Mouse (Mus musculus) T-helper 17 cell (primary cell): Measurements from ENCODE around the gene Nectin2.

Experiments used
- in situ Hi-C, 2 experiments: fragments of 300-600 bp; cut with MboI, MseI; formaldehyde crosslinking; loops; 1 replicate in 1 of 2; 2 replicates in 1 of 2; pipeline ENCODE4 v1.15.1; 2025; ENCODE audit warnings: high pct_unique_total_duplicates in 2 of 2

Nectin2 gene

DNA sequence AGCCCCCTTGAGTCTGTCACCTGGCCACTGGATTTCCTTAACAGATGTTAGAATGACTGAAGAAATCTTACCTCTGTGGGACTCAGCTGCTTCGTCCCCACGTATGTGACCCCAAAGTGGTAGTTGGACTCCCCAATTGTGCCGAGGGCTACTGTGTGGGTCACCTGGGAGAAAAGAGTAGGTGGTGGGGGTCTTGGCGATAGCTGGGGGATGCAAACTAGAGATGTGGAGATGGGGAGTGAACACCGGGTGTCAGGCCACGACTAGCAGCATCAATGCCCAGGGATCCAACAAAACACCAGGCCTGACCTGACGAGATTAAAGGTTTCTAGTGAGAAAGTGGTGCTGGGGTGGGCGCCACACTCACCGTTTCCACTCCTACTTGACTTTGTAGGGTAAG lies 36.7 kb downstream of the Nectin2 start:
- in situ Hi-C loops, result loop anchor here in 1 of 2 experiments (5.0 kb wide), 1 partner anchor 46 kb away; the partner anchor contains the start of gene Clptm1

DNA sequence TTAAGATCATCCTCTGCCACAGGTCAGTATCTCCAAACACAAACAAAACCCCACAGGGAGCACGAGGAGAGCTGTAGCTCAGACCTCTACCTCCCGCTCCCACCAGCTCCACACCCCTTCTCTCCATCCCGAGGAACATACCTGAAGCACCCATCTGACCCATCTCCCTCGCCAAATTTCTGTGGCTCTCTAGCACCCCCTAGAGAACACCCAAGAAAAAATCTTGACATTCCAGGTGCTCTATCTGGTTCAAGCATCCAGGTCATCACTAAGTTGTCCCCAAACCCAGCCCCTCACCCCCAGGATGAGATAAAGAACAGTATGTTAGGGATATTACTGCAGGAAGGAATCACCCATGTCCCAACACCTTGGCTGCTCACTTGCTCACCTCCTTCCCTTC lies 37.1 kb downstream of the Nectin2 start:
- in situ Hi-C loops, result loop anchor here in 1 of 2 experiments (5.0 kb wide), 1 partner anchor 46 kb away; the partner anchor contains the start of gene Clptm1

DNA sequence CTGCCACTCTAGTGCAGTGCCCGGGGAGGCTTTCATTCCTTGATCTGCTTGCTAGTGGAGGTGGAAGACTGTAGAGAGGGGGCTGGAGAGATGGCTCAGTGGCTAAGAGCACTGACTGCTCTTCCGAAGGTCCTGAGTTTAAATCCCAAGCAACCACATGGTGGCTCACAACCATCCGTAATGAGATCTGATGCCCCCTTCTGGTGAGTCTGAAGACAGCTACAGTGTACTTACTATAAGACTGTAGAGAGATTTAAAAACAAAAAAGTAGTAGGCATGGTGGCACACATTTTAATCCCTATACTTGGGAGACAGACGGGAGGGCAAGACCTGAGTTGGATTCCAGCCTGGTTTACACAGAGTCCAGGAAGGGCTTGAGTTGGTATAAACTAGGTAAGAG lies 37.9 kb downstream of the Nectin2 start:
- in situ Hi-C loops, result loop anchor here in 1 of 2 experiments (5.0 kb wide), 1 partner anchor 45 kb away; the partner anchor contains the start of gene Clptm1

DNA sequence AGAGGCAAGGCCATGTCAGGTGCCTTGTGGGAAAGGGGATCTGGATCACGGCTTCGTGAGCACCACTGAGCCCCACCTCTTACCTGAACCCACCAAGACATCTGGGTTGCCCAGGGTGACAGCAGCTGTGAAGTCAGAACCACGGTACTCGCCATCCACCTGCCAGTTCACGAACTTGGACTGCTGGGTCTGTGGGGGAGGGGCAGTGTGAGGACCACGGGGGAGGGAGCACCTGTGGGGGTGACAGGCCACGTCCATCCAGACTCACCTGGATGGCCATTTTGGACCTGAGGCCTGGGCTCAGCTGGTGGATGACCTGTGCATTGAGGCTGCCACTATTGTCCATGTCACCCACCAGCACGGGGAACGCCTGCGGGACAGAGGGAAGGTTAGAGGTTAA lies 39.6 kb downstream of the Nectin2 start:
- in situ Hi-C loops, result loop anchor here in 1 of 2 experiments (5.0 kb wide), 1 partner anchor 43 kb away; the partner anchor contains the start of gene Clptm1

DNA sequence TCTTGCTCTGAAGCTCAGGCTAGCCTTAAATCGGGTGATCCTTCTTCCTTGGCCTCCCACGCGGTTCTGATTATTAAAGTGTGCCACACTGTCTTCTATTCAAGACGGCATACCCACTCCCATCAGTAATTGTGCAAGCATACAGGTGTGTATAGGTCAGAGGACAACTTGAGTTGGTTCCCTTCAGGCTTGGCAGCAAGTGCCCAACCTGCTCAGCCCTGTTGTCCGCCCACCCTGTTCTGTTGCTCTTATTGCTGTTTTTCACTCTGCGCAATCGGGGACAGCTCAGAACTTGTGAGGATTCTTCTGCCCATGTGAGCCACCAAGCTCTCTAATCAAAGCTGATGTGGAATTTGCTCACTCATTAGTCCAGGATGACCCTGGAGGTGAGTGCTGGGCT lies 45.0 kb downstream of the Nectin2 start:
- in situ Hi-C loops, result no loop called here

DNA sequence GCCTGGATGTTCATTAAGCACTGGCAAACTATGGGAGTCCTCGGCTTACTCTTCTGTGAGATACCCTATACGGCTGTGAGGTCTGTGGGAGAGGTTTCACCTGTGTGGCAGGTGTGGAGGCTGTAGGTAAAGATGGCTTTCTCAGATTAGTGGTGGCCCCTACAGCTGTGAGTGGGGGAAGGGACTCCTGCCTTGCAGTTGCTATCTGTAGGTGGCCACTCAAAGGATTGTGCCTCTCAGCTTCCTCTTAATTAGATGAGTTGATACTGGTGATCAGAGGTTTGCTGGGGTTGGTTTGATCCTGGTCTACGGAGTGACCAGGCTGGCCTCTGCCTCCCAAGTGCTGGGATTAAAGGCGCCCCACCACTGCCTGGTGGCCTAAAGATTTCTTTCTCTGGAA lies 45.8 kb downstream of the Nectin2 start:
- in situ Hi-C loops, result no loop called here

DNA sequence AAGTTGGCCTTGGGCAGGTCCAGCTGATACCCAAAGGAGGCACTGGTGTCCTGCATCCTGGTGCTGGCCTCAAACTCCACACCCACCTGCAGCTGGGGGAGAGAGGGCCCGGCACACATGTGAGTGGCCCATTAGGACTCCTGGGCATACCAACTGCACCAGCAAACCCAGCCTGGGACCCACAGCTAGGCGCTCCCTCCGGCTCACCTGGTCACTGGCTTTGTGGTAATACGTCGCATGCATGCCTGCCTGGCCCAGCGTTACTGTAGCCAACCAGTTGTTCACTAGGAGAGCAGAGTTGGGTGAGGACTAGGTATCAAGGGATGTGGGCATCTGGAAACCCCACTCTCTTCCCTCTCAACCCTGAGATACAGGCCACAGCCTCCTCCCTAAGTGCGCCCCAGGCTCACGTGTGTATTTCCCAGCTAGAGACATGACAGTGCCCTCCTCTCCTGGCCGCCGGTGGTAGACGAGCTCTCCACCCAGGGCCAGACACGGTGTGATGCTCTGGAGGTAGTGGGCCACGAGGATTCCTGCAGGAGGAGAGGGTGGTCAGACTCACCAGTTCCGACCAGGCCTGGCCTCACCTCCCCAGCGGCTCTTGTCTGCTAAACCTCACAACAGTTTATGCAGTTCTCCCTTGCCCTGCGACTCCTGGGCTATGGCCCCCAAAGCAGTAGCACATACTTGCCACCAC lies 47.3 kb downstream of the Nectin2 start:
- in situ Hi-C loops, result no loop called here

DNA sequence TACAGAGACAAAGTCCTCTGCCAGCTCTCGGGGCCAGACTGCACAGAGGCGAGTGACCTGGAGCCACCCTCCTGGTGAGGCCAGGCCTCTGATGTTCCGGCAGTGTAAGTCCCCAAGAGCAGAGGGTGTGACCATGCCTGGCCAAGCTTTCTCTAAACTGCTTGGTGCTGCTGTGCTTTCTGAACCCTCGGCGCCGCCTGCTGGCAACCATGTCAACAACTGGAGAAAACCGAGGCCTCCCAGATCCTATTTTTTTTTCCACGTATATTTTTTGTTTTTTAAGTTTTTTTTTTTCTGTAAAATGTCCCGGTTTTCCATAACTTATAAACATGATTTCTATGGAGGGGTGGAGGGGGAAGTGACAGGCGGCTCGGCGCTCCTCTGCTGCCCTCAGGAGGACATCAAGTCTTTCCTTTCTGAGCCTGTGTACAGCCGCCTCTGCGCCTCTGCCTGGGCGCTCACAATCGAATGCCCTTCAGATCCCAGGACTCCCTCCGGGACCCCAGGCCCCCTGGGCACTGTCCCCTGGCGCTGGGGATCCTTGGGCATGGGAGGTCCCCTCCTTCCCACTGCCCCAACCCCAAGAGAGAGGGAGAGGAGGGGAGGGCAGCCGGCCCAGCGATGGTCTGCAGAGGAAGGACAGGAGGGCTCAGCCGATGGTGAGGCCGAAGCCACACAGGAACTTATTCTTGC lies 49.1 kb downstream of the Nectin2 start:
- in situ Hi-C loops, result no loop called here

DNA sequence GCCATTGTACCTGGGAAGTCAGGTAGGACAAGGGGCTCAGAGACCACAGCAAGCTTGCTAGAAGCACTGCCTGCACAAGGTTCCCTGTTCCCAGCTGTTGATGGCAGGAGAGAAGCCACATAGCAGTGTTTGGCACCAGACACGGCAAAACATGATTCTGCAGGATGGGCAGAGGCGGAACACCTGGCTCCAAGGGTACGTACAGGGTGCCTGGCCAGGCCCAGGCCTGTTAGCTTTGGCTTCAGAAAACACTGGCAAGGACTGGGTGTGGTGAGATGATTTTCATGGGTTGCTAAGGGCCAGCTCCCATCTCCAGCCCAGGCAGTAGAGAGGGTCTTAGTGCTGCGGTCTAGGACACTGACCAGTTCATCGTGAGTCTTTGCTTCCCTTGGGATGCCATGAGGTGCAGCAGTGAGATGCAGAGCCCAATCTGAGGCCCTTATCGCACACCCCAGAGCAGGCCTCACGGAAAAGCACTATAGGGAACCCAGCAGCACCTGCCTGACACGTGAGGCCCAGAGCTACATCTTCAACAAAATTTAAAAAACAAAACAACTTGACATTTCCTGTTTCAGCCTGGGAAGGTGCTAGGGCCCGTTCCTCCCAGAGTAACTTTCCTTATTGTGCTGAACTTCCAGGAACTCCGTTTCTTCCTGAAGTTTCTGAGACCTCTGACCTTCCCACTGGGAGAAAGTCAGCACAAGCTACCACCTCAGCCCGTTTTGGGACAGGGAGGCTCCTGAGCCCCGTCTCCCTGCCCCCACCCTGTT lies 49.8 kb downstream of the Nectin2 start:
- in situ Hi-C loops, result no loop called here

DNA sequence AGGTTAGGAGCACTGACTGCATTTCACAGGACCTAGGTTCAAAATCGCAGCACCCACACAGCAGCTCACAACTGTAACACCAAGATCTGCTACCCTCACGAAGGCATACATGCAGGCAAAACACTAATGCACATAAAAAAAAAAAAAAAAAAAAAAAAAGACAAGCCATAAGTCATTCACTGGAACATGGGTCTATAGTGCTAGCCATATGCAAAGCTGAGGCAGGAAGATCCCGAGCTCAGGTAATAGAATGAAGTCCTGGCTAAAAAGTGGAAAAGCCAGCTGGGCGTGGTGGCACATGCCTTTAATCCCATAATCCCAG lies 50.5 kb downstream of the Nectin2 start:
- in situ Hi-C loops, result no loop called here

DNA sequence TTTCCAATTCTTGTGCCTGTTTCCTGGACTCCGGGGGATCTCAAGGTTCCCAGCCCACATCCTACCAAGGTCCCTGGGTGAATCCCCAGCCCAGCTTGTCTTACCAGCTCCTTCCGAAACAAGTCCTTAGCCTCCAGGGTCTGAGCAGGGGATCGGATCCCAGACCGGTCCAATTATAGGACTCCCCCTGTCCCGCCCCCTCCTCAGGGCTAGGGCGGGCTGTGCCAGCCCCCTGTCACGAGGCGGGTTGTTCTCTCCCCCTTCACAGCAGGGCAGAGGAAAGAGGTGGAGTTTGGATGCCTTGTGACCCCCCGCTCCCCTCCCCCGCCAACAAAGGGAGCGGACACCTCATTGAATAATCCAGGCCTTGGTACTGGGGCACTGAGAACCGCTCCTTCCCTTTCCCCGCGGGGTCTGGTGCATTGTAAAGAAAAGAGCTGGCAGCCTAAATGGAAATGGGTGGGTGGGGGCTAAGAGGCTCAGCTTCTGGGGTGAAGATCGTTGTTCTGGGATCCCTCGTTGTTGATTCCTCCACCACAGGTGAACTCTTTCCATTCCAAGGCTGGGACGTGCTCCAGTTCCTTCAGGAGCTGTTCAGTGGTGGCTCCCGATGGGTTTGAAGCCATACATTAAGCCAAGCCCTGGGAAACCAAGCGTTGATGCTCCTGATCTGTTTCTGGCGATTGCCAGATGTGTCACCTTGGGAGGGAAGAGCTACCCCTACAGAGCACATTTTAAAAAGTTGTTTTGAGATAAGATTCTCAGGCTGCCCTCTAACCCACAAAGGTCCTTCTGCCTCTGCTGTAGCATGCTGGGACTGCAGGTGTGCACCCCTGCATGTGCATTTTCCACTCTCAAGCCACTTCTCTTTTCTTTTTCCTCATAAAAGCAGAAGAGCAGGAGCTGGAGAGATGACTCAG lies 51.1 kb downstream of the Nectin2 start, which contains the start of gene Apoe:
TSS of gene Apoe (minus strand) at position 282 of the 920 bp plus-strand sequence.
- in situ Hi-C loops, result no loop called here

DNA sequence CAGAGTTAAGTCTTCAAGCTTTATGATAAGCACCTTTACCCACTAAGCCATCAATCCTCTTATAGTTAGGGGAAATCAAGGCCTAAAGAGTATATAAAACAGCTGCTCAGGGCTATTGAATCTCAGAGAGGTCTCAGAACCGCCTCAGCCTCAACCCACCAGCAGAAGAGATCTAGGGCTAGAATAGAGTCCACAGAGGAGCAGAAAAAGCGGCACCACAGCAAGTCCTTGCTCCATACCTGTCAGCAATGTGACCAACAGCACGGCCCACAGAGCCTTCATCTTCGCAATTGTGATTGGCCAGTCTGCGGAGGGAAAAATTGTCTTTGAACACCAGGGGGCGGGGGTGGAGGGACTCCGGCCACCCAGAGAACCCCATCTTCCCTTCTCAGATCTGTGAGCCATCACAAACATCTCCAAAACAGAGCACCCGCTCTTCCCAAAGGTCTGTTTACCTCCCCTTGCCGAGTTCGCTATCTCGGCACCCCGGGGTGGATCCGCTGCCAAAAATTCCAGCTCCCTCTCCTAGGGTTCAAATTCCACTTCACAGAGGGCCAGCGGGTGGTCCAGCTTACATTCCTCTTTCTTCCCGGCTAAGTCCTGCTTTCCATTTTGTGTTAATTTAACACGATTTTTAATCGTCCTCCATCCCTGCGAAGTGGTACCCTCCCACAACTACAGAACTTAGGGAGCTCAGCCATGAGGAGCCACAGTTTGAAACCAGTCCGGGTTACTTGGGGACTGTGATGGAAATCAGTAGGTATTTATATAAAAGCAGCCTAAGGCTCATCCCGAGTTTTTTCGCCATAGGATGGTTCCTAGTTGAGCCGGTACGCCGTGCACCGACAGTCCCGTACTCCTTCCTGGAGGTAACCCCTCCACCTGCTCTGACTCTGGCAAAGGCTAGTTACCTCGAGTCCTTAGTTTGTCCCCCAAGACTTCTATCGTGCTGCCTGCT lies 52.1 kb downstream of the Nectin2 start:
- in situ Hi-C loops, result no loop called here

DNA sequence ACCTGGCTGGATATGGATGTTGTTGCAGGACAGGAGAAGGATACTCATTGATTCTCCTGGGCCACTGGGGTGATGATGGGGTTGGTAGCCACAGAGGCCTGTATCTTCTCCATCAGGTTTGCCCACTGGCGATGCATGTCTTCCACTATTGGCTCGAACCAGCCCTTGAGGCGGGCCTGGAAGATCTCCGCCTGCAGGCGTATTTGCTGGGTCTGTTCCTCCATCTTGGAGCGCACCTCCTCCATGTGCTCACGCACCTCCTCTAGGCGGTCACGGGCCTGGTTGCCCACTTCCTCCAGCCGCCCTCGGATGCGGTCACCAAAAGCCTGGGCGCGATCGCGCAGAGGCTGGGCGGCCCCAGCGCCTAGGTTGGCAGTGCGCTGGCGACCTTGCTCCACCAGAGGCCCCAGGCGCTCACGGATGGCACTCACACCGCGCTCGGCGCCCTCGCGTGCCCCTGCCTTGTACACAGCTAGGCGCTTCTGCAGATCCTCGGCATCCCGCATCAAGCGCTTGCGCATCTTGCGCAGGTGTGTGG lies 53.9 kb downstream of the Nectin2 start:
- in situ Hi-C loops, result no loop called here

DNA sequence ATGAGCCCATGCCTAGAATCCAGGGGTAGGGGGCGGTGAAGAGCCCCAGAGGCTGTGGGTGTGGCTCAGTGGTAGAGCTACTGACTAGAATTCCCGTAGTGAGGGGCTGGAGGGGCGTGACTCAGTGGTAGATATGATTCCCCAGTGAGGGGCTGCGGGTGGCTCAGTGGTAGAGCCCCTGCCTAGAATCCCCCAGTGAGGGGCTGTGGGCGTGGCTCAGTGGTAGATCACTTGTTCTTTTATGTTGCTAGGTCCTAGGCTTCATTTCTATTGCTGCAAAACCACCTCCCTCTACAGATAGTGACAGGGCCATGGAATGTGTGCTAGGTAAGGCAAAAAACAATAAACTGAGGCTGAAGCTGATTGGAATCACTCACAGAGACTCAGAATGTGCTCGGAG lies 54.4 kb downstream of the Nectin2 start:
- in situ Hi-C loops, result no loop called here

DNA sequence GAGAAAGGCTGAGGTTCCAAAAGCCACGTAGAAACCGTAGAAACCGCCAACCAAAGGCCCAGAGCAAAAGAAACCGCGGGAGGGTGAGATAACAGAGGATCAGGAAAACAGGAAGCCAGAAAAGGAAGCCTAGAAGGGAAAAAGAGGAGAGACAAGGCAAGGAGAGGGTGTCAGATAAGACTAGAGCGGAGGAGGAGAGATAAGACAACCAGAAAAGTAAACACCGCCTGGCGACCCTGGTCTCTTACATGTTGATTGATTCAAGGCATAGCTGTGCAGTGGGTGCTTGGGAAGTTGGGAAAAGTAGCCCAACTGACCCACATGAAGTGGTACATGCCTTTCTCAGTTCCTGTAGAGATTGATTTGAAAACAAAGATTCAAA lies 55.1 kb downstream of the Nectin2 start:
- in situ Hi-C loops, result no loop called here

DNA sequence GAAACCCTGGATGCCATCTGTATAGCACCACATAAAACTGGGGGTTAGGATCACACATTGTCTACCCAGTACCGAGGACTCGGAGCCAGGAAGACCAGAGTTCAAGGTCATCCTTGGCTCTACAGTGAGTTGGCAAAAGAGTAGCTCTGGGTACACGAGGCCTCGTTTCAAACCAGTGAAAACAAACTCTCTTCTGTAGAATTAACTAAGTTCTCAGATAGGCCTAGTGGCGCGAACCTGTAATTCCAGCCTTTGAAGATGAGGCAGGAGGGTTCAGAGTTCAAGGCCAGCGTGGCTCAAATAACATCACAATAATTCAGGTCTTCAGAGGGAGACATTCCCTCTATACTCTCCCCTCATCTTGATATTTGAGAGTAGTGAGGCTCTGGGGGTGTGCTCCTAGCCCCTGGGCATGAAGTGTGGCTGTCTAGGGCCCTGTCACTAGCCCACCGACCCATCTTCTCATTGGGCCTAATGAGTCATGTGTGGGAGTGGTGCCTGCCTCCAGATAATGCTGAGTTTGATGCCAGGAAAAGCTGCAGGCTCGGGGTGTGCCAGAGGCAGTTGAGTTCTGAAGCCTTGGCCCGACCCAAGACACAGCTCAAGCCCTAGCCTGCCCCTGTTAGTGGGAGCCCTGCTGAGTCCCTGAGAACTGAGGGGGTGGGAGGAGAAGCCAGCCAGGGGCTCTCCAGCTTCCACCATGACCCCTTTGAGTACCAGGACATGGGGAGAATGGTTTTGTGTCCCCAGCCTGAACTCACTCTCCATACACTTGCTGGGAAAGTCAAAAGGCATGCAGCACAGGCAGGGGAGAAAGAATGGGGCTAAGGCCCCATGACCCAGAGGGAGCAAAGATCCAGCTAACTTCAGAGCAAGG lies 55.7 kb downstream of the Nectin2 start:
- in situ Hi-C loops, result no loop called here

DNA sequence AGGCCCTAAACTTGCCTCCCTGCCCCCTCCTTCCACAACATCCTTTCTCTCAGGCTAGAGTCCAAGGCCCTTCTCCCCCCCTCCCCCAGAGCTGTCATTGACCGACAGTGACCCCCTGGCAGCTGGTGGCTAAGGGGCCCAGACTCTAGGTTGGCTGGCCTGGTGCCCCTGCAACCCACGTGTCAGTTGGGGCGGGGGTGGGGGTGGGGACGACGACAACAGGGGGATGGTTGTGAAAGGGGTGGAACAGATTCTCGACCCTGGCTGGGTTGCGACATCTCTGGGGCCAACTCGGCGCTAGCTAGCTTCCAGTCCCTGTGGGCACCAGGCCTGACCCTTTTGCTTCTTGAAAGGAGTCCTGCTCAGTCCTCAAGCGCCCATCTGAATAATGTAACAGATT lies 56.9 kb downstream of the Nectin2 start:
- in situ Hi-C loops, result no loop called here

DNA sequence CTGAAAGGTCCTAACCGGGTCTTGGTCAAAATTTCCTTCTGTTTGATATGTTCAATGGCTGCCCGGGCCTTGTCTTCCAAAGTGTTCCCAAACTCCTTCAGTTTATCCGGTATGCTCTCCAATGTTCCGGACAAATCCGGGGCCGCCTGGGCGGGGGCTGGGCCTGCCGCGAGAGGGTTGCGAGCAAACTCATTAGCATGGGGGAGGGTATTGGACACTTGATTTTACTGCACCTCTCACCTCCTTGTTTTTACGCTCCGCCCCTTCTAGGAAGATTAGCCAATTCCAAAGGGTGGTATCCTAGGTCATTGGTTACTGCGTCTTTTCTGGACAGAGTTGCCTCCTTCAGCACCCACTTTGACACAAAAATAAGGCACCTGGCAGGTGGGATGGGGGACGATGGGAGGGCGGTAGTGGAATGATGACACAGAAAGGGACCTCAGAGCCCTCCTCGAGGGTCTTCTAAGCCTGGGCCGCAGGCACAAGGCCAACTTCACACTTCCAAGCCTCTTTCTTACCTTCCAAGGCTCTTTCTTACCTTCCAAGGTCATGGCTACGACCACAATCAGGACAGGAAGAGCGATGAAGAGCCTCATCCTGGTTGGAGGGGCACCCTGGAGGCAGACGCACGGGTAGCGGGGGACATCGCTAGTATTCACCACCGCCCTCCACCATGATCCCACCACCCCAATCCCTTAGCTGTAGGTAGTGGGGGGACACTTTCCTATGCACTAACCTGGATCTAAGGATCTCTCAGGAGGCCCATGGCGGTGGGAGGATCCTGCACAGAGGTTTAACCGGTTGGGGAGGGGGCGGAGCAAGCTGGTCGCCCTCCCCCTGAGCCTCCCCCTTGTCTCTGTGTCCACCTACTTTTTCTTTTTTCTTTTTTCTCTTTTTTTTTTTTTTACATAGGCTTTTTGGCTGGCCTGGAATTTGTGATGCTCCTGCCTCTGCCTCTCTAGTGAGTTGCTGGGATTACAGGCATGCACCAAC lies 58.1 kb downstream of the Nectin2 start, which contains the start of gene Apoc1:
TSS of gene Apoc1 (minus strand) at position 788 of the 993 bp plus-strand sequence.
- in situ Hi-C loops, result no loop called here
